Mouse (Mus musculus) heart, embryonic 16.5 days (tissue): ENCODE results near the gene Tex35. TPM values are rescaled to one million over a fixed set of nuclear protein-coding genes. Genes with fewer than 3 reads are reported as not detected.
A peak's percentile ranks its signal among the peaks of the same experiment; 100 is the strongest.

Experiments
- ATAC-seq: fragments of 200-750 bp; cut with Nextera tagmentation; replicated peaks from 2 replicates; pipeline ENCODE4 v1.8.0; 2017; ENCODE audit warnings: moderate number of reproducible peaks; ENCODE audit not compliant: insufficient read depth, low FRiP score; ENCODE audit errors: extremely low read depth
- H3K27ac ChIP-seq: fragments of 300-500 bp; sonication (generic); 2 replicates; pipeline ENCODE4 v1.5.1; 2014; ENCODE audit warnings: mild to moderate bottlenecking, low read length, control low read depth, moderate library complexity
- H3K27me3 ChIP-seq: fragments of 300-500 bp; sonication (generic); 2 replicates; pipeline ENCODE4 v1.6.1; 2014; ENCODE audit warnings: low read length, mixed read lengths; ENCODE audit not compliant: control insufficient read depth, insufficient read depth
- H3K36me3 ChIP-seq: fragments of 300-500 bp; sonication (generic); 2 replicates; pipeline ENCODE4 v1.6.1; 2014; ENCODE audit not compliant: control insufficient read depth, insufficient read depth
- H3K4me1 ChIP-seq: fragments of 300-500 bp; sonication (generic); 2 replicates; pipeline ENCODE4 v1.6.1; 2014; ENCODE audit warnings: low read length, mixed read lengths; ENCODE audit not compliant: control insufficient read depth, insufficient read depth
- H3K4me2 ChIP-seq: fragments of 300-500 bp; sonication (generic); 2 replicates; pipeline ENCODE4 v1.6.1; 2014; ENCODE audit warnings: low read depth, mild to moderate bottlenecking, control low read depth, low read length
- H3K4me3 ChIP-seq: fragments of 300-500 bp; sonication (generic); 2 replicates; pipeline ENCODE4 v1.5.1; 2014; ENCODE audit warnings: mild to moderate bottlenecking, control low read depth, low read length
- H3K9ac ChIP-seq: fragments of 300-500 bp; sonication (generic); 2 replicates; pipeline ENCODE4 v1.6.1; 2014; ENCODE audit warnings: low read length, control low read depth
- H3K9me3 ChIP-seq: fragments of 300-500 bp; sonication (generic); replicated peaks from 2 replicates; pipeline ENCODE4 v1.6.1; 2016; ENCODE audit warnings: low read length; ENCODE audit not compliant: control insufficient read depth
- WGBS: fragments of 180-500 bp; shearing (Covaris S2); extraction: QIAGEN DNeasy Blood & Tissue Kit; methylation state at CpG from one replicate; pipeline ENCODE4 v1.1.7; 2014; 5-methylcytosine and 5-hydroxymethylcytosine counted together
- polyA plus RNA-seq: library from polyadenylated mRNA; unstranded; fragments of >200 nt; fragmentation: Nextera tagmentation; extraction: Ambion mirVana; gene quantifications from 2 replicates; pipeline ENCODE4 v1.2.1, GENCODE M21; 2015

Gene Tex35
- polyA plus RNA-seq, 1 experiment from 2014 or later = not detected

GRCm38 (mm10) chr1:157062445-157062825 lies 46.0 kb downstream of the Tex35 start:
- no peak overlapping the region for H3K4me2 ChIP-seq
- H3K9me3 ChIP-seq = 0 out of 2 replicates have a peak, but pooled peaks cover 2% of the 10 kb centered on the region
- ATAC-seq = no peak
- peaks cover 32% of the 10 kb centered on the region for H3K4me1 ChIP-seq
- no peak overlapping the region for H3K9ac ChIP-seq
- no peaks in the 10 kb centered on the region for H3K27me3 ChIP-seq
- WGBS = 55% methylated on average over 5 of the region's 5 CpGs
- H3K4me3 ChIP-seq = no peak overlapping the region
- peak overlapping the region; percentile 48 for H3K27ac ChIP-seq
- H3K36me3 ChIP-seq = no peaks in the 10 kb centered on the region

GRCm38 (mm10) chr1:157061800-157062444 lies 46.6 kb downstream of the Tex35 start:
- Histone ChIP-seq H3K27ac (peak overlapping the region; percentile 48), H3K4me1 (peaks cover 33% of the 10 kb centered on the region), H3K9me3 (0 out of 2 replicates have a peak, but pooled peaks cover 2% of the 10 kb centered on the region), H3K36me3 (no peaks in the 10 kb centered on the region), H3K9ac (no peak overlapping the region), H3K27me3 (no peaks in the 10 kb centered on the region), H3K4me2 (no peak overlapping the region), H3K4me3 (no peak overlapping the region)
- 85% methylated on average over 10 of the region's 10 CpGs for WGBS
- ATAC-seq = no peak

- Histone ChIP-seq H3K27me3 (no peaks in the 10 kb centered on the region), H3K9ac (no peak overlapping the region), H3K9me3 (0 out of 2 replicates have a peak, but pooled peaks cover 2% of the 10 kb centered on the region), H3K4me2 (no peak overlapping the region), H3K36me3 (no peaks in the 10 kb centered on the region), H3K27ac (no peak overlapping the region), H3K4me3 (no peak overlapping the region), H3K4me1 (peaks cover 38% of the 10 kb centered on the region)
- 81% methylated on average over 3 of the region's 3 CpGs for WGBS
- no peak for ATAC-seq
These were observed 47.3 kb downstream of the Tex35 start for GRCm38 (mm10) chr1:157061170-157061569.

- H3K9me3 ChIP-seq = 0 out of 2 replicates have a peak, but pooled peaks cover 2% of the 10 kb centered on the region
- 68% methylated on average over 12 of the region's 12 CpGs for WGBS
- H3K4me1 ChIP-seq = peaks cover 37% of the 10 kb centered on the region
- H3K27me3 ChIP-seq = no peaks in the 10 kb centered on the region
- H3K4me3 ChIP-seq = no peak overlapping the region
- H3K36me3 ChIP-seq = no peaks in the 10 kb centered on the region
- H3K27ac ChIP-seq = no peak overlapping the region
- no peak for ATAC-seq
- H3K9ac ChIP-seq = no peak overlapping the region
- H3K4me2 ChIP-seq = no peak overlapping the region
These were observed 47.9 kb downstream of the Tex35 start for GRCm38 (mm10) chr1:157060441-157061135.

GRCm38 (mm10) chr1:157055901-157056300 lies 52.6 kb downstream of the Tex35 start:
- H3K36me3 ChIP-seq = no peaks in the 10 kb centered on the region
- no peaks in the 10 kb centered on the region for H3K27me3 ChIP-seq
- peak overlapping the region; percentile 8; the same call in 1 of the 2 replicates for H3K9ac ChIP-seq
- ATAC-seq = no peak
- 0 out of 2 replicates have a peak, but pooled peaks cover 2% of the 10 kb centered on the region for H3K9me3 ChIP-seq
- H3K4me1 ChIP-seq = peaks cover 28% of the 10 kb centered on the region
- peak overlapping the region; percentile 87 for H3K27ac ChIP-seq
- H3K4me3 ChIP-seq = peak overlapping the region; percentile 12; the same call in 1 of the 2 replicates
- 45% methylated on average over 6 of the region's 6 CpGs for WGBS
- H3K4me2 ChIP-seq = peak overlapping the region; percentile 53

- Histone ChIP-seq H3K4me3 (peak overlapping the region; percentile 12; the same call in 1 of the 2 replicates), H3K9ac (peak overlapping the region; percentile 8; the same call in 1 of the 2 replicates), H3K9me3 (0 out of 2 replicates have a peak, but pooled peaks cover 2% of the 10 kb centered on the region), H3K27me3 (no peaks in the 10 kb centered on the region), H3K36me3 (no peaks in the 10 kb centered on the region), H3K4me1 (peaks cover 25% of the 10 kb centered on the region), H3K4me2 (peak overlapping the region; percentile 53), H3K27ac (peak overlapping the region; percentile 87)
- WGBS = 15% methylated on average over 11 of the region's 11 CpGs
- ATAC-seq = peak; percentile 88
These were observed 53.1 kb downstream of the Tex35 start for GRCm38 (mm10) chr1:157055288-157055831.

- ATAC-seq = no peak
- Histone ChIP-seq H3K27me3 (no peaks in the 10 kb centered on the region), H3K27ac (peak overlapping the region; percentile 87), H3K4me1 (peaks cover 25% of the 10 kb centered on the region), H3K36me3 (no peaks in the 10 kb centered on the region), H3K9ac (no peak overlapping the region), H3K9me3 (0 out of 2 replicates have a peak, but pooled peaks cover 2% of the 10 kb centered on the region), H3K4me2 (peak overlapping the region; percentile 53), H3K4me3 (no peak overlapping the region)
- 57% methylated on average over 7 of the region's 7 CpGs for WGBS
These were observed 53.8 kb downstream of the Tex35 start for GRCm38 (mm10) chr1:157054659-157055058.

- ATAC-seq = no peak
- Histone ChIP-seq H3K4me3 (no peak overlapping the region), H3K4me1 (peaks cover 19% of the 10 kb centered on the region), H3K27me3 (no peaks in the 10 kb centered on the region), H3K27ac (no peak overlapping the region), H3K9ac (no peak overlapping the region), H3K9me3 (no peaks in the 10 kb centered on the region), H3K4me2 (no peak overlapping the region), H3K36me3 (no peaks in the 10 kb centered on the region)
- 56% methylated on average over 2 of the region's 2 CpGs for WGBS
These were observed 58.6 kb downstream of the Tex35 start for GRCm38 (mm10) chr1:157049886-157050285.
